Mouse (Mus musculus): ENCODE measurements around the gene Pacs2.
A peak's percentile ranks its signal among the peaks of the same experiment; 100 is the strongest.

The Pacs2 gene

DNA sequence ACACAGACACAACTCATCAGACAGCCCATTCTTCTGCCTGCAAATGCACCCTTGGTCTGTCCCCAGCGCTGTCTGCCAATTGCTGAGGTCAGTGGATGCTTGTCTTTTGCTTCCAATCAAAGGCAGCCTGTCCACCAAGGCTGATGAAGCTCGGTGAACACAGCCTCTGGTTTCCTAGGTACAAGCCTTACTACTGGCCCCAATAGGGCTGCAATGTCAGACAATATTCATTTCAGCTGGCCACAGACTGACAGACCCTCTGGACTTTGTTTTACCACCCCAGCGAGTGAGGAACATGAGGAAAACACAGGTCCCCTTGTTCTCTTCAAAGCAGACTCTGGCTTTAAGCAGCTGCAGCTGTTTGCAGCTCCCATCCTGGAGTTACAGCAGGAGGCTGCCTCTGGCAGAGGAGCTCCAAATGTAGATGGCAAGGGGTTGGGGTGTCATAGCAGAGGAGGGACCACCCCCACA is 1.3 kb upstream of the Pacs2 start:
- peak; percentile 17 for DNase-seq (ENCODE audit: low spot score)

GRCm38 (mm10) chr12:113014561-113015556 is 551 bp downstream of the Pacs2 start:
- peak; percentile 45 for DNase-seq (ENCODE audit: low spot score)

DNA sequence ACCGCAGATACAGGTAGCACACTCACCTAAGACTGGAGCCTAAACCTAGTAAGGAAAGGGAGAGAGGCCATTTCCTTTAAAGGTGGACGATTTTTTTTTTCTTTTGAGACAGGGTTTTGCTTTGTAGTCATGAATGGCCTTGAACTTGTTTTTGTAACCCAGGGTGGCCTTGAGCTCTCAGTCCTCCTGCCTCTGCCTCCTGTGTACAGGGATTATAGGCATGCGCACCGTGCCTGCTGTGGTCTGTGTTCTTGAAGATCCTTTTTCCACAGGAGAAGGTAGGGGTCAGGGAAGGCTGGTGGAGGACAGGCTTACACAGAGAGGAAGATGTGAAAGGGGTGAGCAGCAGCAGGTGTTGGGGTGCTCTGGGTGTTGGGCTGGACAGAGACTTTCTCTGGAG is 1.6 kb downstream of the Pacs2 start:
- DNase-seq (ENCODE audit: low spot score) = no peak

- no peak for DNase-seq (ENCODE audit: low spot score)
Measured at GRCm38 (mm10) chr12:113016976-113017375, 2.7 kb downstream of the Pacs2 start.

DNA sequence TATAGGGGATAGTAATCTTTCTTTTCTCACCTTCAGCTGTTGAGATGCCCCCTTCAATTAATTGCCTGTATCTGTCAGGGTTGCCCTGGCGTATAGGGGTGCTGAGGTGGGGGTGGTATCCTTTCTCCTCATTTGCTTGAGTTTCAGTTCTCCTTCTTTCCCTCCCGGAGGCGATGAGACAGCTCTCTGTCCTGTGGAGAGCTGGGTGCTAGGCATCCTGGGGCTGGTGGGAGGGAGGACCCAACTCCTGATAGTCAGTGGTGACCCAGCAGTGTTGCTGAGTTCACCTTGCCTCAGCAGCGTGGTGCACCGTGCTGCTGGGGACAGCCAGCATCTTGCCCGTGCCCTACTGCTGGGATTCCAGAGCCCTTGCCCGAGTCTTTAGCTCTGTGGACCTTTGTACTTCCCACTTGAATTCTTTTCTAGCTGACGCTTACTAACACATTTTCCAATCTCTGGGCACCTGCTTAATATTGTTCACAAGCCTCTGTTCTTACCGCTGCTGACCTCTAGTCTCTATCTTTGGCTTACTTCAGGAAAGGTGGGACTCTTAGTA is 3.2 kb downstream of the Pacs2 start:
- DNase-seq (ENCODE audit: low spot score) = no peak

DNA sequence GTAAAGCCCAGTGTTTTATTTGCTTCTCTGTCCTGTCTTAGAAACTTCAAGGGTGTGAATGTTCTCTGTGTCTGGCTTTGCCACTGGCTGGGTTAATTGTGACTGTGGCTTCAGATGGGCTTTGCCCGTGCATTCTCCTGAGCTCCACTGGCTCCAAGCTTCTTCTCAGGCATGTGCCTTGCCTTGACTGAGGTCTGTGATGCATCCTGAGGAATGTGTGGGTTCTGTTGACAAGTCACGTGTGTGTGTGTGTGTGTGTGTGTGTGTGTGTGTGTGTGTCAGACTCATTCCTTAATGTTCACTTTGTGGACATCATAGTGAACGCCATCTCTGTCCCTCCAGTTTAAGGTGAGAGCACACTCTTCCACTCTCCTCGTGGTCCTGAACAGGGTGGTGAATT is 4.5 kb downstream of the Pacs2 start:
- no peak for DNase-seq (ENCODE audit: low spot score)

DNA sequence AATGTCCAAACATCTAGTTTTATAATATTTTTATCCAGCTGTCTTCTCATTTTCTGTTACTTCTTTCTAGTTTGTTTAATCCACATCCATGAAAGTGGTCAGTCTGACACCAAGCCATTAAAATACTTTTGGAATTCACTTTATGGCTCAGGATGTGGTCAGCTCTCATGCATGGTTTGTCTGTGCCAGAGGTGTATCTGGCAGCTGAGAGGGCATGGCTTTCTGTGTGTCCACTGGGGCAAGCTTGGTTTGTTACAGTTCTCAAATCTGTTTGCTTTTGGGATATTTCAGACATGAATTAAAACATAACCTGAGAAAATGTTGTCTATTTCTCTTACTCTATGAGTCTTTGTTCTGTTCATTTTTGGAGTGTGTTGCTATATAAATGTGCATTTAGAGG is 7.2 kb downstream of the Pacs2 start:
- no peak for DNase-seq (ENCODE audit: low spot score)

DNA sequence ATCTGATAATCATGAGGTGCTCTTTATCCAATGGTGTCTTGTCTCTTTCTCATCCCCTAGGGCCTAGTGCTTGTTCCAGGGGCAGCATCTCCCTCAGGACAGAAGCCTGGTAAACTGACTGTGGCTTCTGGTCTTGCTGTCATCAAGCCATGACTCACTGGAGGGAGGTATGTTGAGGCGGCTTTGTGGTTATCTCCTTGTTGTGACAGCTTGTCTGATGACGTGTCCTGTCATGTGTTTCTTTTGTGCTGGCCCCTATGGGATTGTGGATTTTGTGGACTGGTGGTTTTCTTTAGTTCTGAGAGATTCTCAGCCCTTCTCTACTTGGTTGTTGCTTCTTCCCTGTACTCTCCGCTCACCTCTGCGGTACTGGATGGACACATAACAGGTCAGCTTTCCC is 8.8 kb downstream of the Pacs2 start:
- no peak for DNase-seq (ENCODE audit: low spot score)

- no peak for DNase-seq (ENCODE audit: low spot score)
Measured at GRCm38 (mm10) chr12:113026557-113026956, 12.2 kb downstream of the Pacs2 start.

DNA sequence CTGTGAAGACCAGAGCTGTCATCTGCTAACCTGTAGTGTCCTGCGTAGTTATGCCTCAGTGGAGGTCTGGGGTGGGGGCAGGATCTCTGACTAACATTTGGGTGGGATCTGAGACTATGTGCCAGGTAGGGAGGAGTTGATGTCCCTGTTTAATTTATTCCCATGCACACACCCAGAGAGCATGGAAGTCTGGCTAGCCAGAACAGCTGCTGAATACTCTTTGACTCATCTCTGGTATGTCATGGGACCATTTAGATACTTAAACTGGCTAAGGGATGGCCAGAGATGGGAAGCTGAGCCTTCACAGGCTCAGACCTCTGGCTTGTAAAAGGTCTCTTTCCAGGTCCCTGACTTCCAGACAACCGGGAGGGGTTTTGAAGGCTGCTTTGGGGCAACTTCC is 13.2 kb downstream of the Pacs2 start:
- DNase-seq (ENCODE audit: low spot score) = no peak

GRCm38 (mm10) chr12:113028067-113028466 is 13.8 kb downstream of the Pacs2 start:
- DNase-seq (ENCODE audit: low spot score) = no peak

DNA sequence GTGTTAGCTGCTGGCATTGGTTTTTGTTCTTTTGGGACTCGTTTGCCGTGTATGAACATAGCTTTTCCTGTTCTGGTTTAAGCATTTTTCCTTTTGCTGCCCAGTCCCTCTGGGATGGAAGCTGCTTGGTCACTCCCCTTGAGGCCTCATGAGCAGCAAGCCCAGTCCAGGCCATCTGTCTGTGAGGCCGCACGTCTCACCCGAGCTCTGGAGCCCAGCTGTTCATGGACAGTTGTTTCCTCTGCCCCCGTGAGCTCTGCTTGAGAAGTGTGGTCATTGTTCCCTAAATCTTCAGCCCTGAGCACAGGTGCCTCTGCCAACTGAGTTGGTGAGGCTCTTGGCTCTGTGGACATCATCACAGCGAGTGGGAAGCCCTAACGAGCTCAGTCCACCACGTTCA is 14.6 kb downstream of the Pacs2 start:
- DNase-seq (ENCODE audit: low spot score) = no peak

GRCm38 (mm10) chr12:113030046-113030445 is 15.7 kb downstream of the Pacs2 start:
- no peak for DNase-seq (ENCODE audit: low spot score)

- DNase-seq (ENCODE audit: low spot score) = no peak
Measured at GRCm38 (mm10) chr12:113030993-113031392, 16.7 kb downstream of the Pacs2 start.

DNA sequence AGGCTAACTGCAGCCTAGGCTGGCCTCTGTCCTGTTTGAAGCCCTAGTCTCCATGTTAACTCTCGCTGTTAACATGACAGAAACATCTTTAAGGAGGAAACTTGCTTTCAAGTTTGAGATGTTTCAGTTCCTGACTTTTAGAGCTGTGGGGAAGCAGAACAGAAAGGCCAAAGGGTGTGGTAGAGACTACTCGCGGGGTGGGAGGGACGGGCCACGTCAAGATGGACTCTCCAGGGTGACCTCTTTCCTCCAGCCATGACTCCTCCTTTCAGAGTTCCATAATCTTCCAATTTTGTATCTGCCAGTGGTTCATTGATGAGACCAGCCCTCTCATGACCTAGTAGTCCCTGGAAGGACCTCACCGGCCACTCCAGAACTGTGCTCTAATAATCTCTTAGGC is 17.1 kb downstream of the Pacs2 start:
- no peak for DNase-seq (ENCODE audit: low spot score)

DNA sequence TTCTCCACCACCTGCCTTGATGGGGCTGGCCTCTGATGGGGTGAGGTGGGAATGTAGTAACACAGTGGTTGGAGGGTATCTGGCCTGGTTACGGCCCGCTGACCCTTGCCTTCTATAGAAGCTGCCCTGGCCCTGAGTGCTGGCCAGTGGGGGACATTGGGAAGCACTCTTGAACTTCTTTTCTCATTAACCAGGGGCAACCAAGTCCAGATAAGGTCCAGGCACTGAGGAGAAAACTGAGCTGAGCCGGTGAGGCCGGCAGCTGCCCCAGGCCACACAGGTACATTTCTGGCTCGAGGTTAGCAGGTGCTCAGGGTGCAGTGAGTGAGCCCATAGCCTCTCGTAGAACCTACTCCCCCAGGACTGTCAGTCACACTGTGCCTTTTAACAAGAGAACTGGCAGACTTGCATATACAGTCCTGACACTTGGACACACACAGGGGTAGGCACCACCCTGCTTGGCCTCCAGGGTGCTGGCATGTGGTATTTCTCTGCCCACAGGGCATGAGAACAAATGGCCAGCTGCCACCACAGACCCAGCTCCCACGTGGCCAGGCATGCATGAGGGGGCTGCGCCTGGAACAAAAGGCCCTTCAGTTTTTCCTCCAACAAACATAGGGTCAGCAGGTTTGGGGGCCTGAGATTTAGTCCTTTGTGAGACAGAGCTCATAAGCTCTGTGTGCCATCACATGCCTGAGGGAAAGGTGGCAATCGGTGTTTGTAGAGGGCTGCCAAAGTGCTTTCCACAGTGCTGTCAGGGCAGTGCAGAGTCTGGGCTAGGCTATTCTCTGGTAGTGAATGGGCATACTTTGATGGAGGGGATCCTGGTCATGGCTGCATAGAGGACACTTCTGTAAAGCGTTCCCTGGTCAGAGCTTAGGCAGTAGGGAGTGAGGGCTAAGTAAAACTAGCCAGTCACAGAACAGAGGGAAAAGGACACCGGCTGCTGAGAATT is 18.3 kb downstream of the Pacs2 start:
- DNase-seq (ENCODE audit: low spot score) = no peak

- DNase-seq (ENCODE audit: low spot score) = no peak
Measured at GRCm38 (mm10) chr12:113035093-113035492, 20.8 kb downstream of the Pacs2 start.

DNA sequence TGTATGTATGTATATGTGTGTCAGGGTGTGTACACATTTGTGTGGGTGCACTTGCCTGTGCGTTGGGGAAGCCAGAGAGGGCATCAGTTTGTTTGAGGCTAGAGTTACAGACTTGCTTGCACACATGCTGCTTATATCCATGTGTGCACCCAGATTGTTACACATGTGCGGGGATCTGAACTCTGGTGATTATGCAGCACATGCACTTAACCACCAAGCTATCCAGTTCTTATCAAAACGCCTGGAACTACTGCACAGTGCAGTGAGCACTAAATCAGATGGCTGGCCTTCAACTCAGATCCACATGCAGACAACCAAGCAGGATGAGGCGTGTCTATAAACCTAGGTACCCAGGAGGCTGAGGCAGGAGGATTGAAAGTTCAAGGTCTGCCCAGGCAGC is 22.7 kb downstream of the Pacs2 start:
- no peak for DNase-seq (ENCODE audit: low spot score)

DNA sequence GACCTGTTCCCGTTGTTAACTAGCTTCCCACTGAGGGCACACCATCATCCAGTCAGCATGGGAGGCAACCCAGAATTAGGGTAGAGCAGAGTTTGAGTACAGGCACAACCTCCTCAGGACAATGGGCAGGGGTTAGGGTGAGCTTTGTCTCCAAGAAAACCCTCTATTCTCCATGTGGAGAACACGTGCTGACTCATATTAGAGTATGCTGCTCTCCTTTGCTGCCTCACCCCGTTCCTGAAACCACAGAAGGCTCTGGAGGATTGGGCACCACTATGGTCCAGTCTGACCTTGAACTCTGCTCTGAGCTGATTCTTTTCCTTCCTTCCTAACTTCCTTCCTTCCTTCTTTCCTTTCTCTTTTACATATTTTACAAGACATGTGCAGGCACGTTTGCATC is 24.1 kb downstream of the Pacs2 start:
- DNase-seq (ENCODE audit: low spot score) = no peak

- peak; percentile 68 for DNase-seq (ENCODE audit: low spot score)
Measured at GRCm38 (mm10) chr12:113041481-113042439, 27.5 kb downstream of the Pacs2 start.

- no peak for DNase-seq (ENCODE audit: low spot score)
Measured at GRCm38 (mm10) chr12:113042543-113042942, 28.2 kb downstream of the Pacs2 start.
